Mouse (Mus musculus) gastrocnemius, postnatal 4 days (tissue): ENCODE measurements around the gene Fto. TPM values are rescaled to one million over a fixed set of nuclear protein-coding genes. Genes with fewer than 3 reads are reported as not detected.

Experiments used
- DNase-seq, 2 experiments: peaks; one replicate each; pipeline ENCODE4 v3.0.0; 2021 to 2022; ENCODE audit warnings: low spot score in 2 of 2, mixed read lengths in 2 of 2
- total RNA-seq, 2 experiments: library from RNA; stranded (reverse); gene quantifications; 2 replicates each; pipeline ENCODE4 v1.2.3; 2021

Fto gene
- total RNA-seq, 2 experiments from 2014 or later: 153 to 154 TPM

GRCm38 (mm10) chr8:91714733-91715132, 401.4 kb downstream of the Fto start:
- no peak for DNase-seq

GRCm38 (mm10) chr8:91715387-91716085, 402.2 kb downstream of the Fto start:
- DNase-seq: no peak

Other genes starting within 250 kb of the Fto start
- gene Rbl2, start 243.5 kb upstream of the Fto start, total RNA-seq: 10 to 100 TPM; 17.2 to 22.2 TPM
- 10 to 100 TPM; 34.9 to 40.6 TPM for gene Aktip, start 113.5 kb upstream of the Fto start, total RNA-seq
- gene Rpgrip1l, start 263 bp upstream of the Fto start, total RNA-seq: 1 to 10 TPM; 3.8 to 4.4 TPM